ENCODE assay signal across 14 mouse cellular contexts in the genomic region with DNA sequence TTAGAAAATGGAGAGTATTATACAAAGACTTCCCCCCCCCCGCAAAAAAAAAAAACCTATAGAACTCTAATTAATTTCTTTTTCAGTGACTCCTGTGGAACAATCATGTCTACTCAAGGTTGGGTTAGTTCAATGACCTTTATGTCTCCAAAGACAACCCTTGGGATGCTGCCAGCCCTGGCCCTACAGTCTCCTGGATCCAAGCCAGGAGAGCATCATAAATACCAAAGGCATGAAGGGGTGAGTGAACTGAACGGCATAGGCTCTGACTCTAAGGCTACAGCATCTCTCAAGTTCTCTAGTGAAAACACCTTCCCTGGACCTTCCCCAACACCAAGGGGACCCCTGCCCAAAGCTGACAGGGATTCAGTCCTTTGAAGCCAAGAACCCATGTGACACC.
DNase-seq lines count a peak whose midpoint lies in the region; ATAC-seq and TF ChIP-seq lines count a peak whose summit lies in the region.
"Had no signal": no experiment of that assay in that cellular context is flagged by ENCODE, and none has a peak within 500 bp of the region (broad histone marks: within the 10 kb centered on the region; RNA-seq: fewer than 3 reads in every experiment).

No protein-coding gene starts in this region.

- no peaks in the 10 kb centered on the region for H3K27me3 ChIP-seq in heart, postnatal 0 days (ENCODE audit: control insufficient read depth, insufficient read depth, low read length)
- no peaks in the 10 kb centered on the region for H3K27me3 ChIP-seq in heart, adult 2 months (ENCODE audit: control insufficient read depth, insufficient read depth, low read length)
- H3K27me3 ChIP-seq: lung, embryonic 15.5 days; megakaryocyte, embryonic 14.5 days; neural tube, embryonic 13.5 days had no signal

- H3K4me2 ChIP-seq in heart, postnatal 0 days (ENCODE audit: low read depth, low read length) = no peak overlapping the region
- H3K4me2 ChIP-seq: neural tube, embryonic 13.5 days had no signal

- ATAC-seq in heart, postnatal 0 days (ENCODE audit: insufficient read depth, low read depth) = no peak
- ATAC-seq in monocyte, adult 5-6 weeks (replicated peaks; ENCODE audit: insufficient number of reproducible peaks, low FRiP score, low TSS enrichment, poor library complexity, severe bottlenecking) = no peak
- ATAC-seq: hindbrain, embryonic 16.5 days had no signal

- no peak overlapping the region for H3K9ac ChIP-seq in heart, postnatal 0 days (replicated peaks; ENCODE audit: low read depth, low read length)
- no peak overlapping the region for H3K9ac ChIP-seq in heart, adult 2 months (ENCODE audit: low read depth, low read length)
- H3K9ac ChIP-seq: lung, embryonic 15.5 days; neural tube, embryonic 13.5 days had no signal

- no peaks in the 10 kb centered on the region for H3K79me2 ChIP-seq in heart, adult 2 months (replicated peaks; ENCODE audit: control insufficient read depth, insufficient read depth, low read length)

- DNase-seq in heart, postnatal 0 days (ENCODE audit: low spot score) = peak; percentile 27
- no peak for DNase-seq in heart, adult 2 months
- peak; percentile 46 for DNase-seq in retina, postnatal 1 day
- no peak for DNase-seq in retina, embryonic 14.5 days (ENCODE audit: low spot score)
- DNase-seq in adrenal gland, postnatal 14 days = peak; percentile 75
- no peak for DNase-seq in left cerebral cortex, adult 8-10 months (ENCODE audit: low spot score in 2 of 2)
- DNase-seq: cerebellum, adult 11-12 months; kidney, adult 9 months; spleen, adult 18-20 months had no signal

- TF ChIP-seq POLR2A in heart, adult 2 months (IDR thresholded peaks at IDR 0.05; ENCODE audit: insufficient read depth, low read depth, low read length) = no peak

- H3K9me3 ChIP-seq in heart, postnatal 0 days (replicated peaks; ENCODE audit: control insufficient read depth, low read length) = no peaks in the 10 kb centered on the region
- H3K9me3 ChIP-seq: lung, embryonic 15.5 days; neural tube, embryonic 13.5 days had no signal

- no peaks in the 10 kb centered on the region for H3K36me3 ChIP-seq in heart, postnatal 0 days (replicated peaks; ENCODE audit: control insufficient read depth, insufficient read depth, low read length)
- no peaks in the 10 kb centered on the region for H3K36me3 ChIP-seq in heart, adult 2 months (ENCODE audit: control insufficient read depth, insufficient read depth, low read length)
- H3K36me3 ChIP-seq: lung, embryonic 15.5 days; neural tube, embryonic 13.5 days had no signal

- H3K27ac ChIP-seq in heart, postnatal 0 days (ENCODE audit: low read depth) = no peak overlapping the region
- H3K27ac ChIP-seq in heart, adult 2 months = no peak overlapping the region
- H3K27ac ChIP-seq: neural tube, embryonic 13.5 days had no signal

- no peak for TF ChIP-seq EP300 in heart, postnatal 0 days (IDR thresholded peaks at IDR 0.05; ENCODE audit: low read depth)
- no peak for TF ChIP-seq EP300 in heart, adult 2 months (IDR thresholded peaks at IDR 0.05; ENCODE audit: insufficient read depth, low read depth, low read length)

- no peak overlapping the region for H3K4me3 ChIP-seq in heart, postnatal 0 days (ENCODE audit: low read depth, low read length)
- no peak overlapping the region for H3K4me3 ChIP-seq in heart, adult 2 months
- H3K4me3 ChIP-seq: lung, embryonic 15.5 days; megakaryocyte, embryonic 14.5 days; neural tube, embryonic 13.5 days had no signal

- intact Hi-C loops in heart, adult 2 months (cut with DNase I) = no loop called here

- TF ChIP-seq CTCF in heart, postnatal 0 days (IDR thresholded peaks at IDR 0.05; ENCODE audit: low read depth) = no peak
- TF ChIP-seq CTCF in heart, adult 2 months (IDR thresholded peaks at IDR 0.05) = no peak

- 44% methylated on average over 2 of the region's 2 CpGs for WGBS in heart, postnatal 0 days
- 55% methylated on average over 2 of the region's 2 CpGs for WGBS in heart, adult 2 months

- no peaks in the 10 kb centered on the region for H3K4me1 ChIP-seq in heart, postnatal 0 days (ENCODE audit: control insufficient read depth, insufficient read depth)
- no peaks in the 10 kb centered on the region for H3K4me1 ChIP-seq in heart, adult 2 months (ENCODE audit: control insufficient read depth, insufficient read depth, low read length)
- H3K4me1 ChIP-seq: megakaryocyte, embryonic 14.5 days had no signal

Comparison
In these comparisons a context has a peak if more than half of its experiments do, and no peak if none do; other contexts are left out.
1. DNase-seq: peak in heart, postnatal 0 days (single experiment), retina, postnatal 1 day (single experiment) and adrenal gland, postnatal 14 days (single experiment); none in heart, adult 2 months (0 of 2), retina, embryonic 14.5 days (single experiment) and left cerebral cortex, adult 8-10 months (0 of 2).